In genomic region chr2:60000268-60000667, GRCm38 (mm10) we compare ENCODE assay signal across 11 mouse cellular contexts.
"Had no signal": no experiment of that assay in that cellular context is flagged by ENCODE, and none has a peak within 500 bp of the region (broad histone marks: within the 10 kb centered on the region; RNA-seq: fewer than 3 reads in every experiment).

No protein-coding gene starts in this region.

- DNase-seq: kidney, adult 9 months; kidney, postnatal 14 days; layer of hippocampus, adult 9-11 months; liver, embryonic 13.5 days; lung, adult 2 months; lung, postnatal 14 days; thymus, adult 2 months; thymus, postnatal 14 days; thymus, postnatal 4 days had no signal

- ATAC-seq: midbrain, embryonic 13.5 days; midbrain, embryonic 16.5 days had no signal
